Mouse (Mus musculus): ENCODE data around the gene Kdm4b. TPM values are rescaled to one million over a fixed set of nuclear protein-coding genes. Genes with fewer than 3 reads are reported as not detected.

Gene Kdm4b
- total RNA-seq, 1 experiment from 2014 or later: 27.2 TPM

- ATAC-seq (ENCODE audit: extremely low read depth, insufficient number of reproducible peaks, low FRiP score, poor library complexity, severe bottlenecking): no peak
These were observed 31.6 kb upstream of the Kdm4b start for GRCm38 (mm10) chr17:56294241-56294640.

GRCm38 (mm10) chr17:56296201-56296600 lies 29.7 kb upstream of the Kdm4b start:
- no peak for ATAC-seq (ENCODE audit: extremely low read depth, insufficient number of reproducible peaks, low FRiP score, poor library complexity, severe bottlenecking)

GRCm38 (mm10) chr17:56298238-56298637 lies 27.6 kb upstream of the Kdm4b start:
- ATAC-seq (ENCODE audit: extremely low read depth, insufficient number of reproducible peaks, low FRiP score, poor library complexity, severe bottlenecking): no peak

- ATAC-seq (ENCODE audit: extremely low read depth, insufficient number of reproducible peaks, low FRiP score, poor library complexity, severe bottlenecking): no peak
These were observed 25.7 kb upstream of the Kdm4b start, which contains the start of gene Arrdc5 for GRCm38 (mm10) chr17:56300186-56300585. TSS of gene Arrdc5 (minus strand) at chr17:56300286.

- no peak for ATAC-seq (ENCODE audit: extremely low read depth, insufficient number of reproducible peaks, low FRiP score, poor library complexity, severe bottlenecking)
These were observed 23.4 kb upstream of the Kdm4b start for GRCm38 (mm10) chr17:56302363-56302996.

- ATAC-seq (ENCODE audit: extremely low read depth, insufficient number of reproducible peaks, low FRiP score, poor library complexity, severe bottlenecking): no peak
These were observed 22.6 kb upstream of the Kdm4b start, which contains the start of gene Uhrf1 for GRCm38 (mm10) chr17:56303160-56303846. TSS of gene Uhrf1 (plus strand) at chr17:56303321.

GRCm38 (mm10) chr17:56303847-56304586 lies 21.8 kb upstream of the Kdm4b start:
- ATAC-seq (ENCODE audit: extremely low read depth, insufficient number of reproducible peaks, low FRiP score, poor library complexity, severe bottlenecking): peak; percentile 96

- no peak for ATAC-seq (ENCODE audit: extremely low read depth, insufficient number of reproducible peaks, low FRiP score, poor library complexity, severe bottlenecking)
These were observed 21.1 kb upstream of the Kdm4b start for GRCm38 (mm10) chr17:56304718-56305117.

GRCm38 (mm10) chr17:56305156-56305555 lies 20.7 kb upstream of the Kdm4b start:
- no peak for ATAC-seq (ENCODE audit: extremely low read depth, insufficient number of reproducible peaks, low FRiP score, poor library complexity, severe bottlenecking)

GRCm38 (mm10) chr17:56305826-56306225 lies 20.0 kb upstream of the Kdm4b start:
- no peak for ATAC-seq (ENCODE audit: extremely low read depth, insufficient number of reproducible peaks, low FRiP score, poor library complexity, severe bottlenecking)

GRCm38 (mm10) chr17:56308088-56308487 lies 17.8 kb upstream of the Kdm4b start:
- no peak for ATAC-seq (ENCODE audit: extremely low read depth, insufficient number of reproducible peaks, low FRiP score, poor library complexity, severe bottlenecking)

GRCm38 (mm10) chr17:56309191-56309945 lies 16.5 kb upstream of the Kdm4b start:
- no peak for ATAC-seq (ENCODE audit: extremely low read depth, insufficient number of reproducible peaks, low FRiP score, poor library complexity, severe bottlenecking)

- ATAC-seq (ENCODE audit: extremely low read depth, insufficient number of reproducible peaks, low FRiP score, poor library complexity, severe bottlenecking): no peak
These were observed 1.4 kb upstream of the Kdm4b start for GRCm38 (mm10) chr17:56324419-56324818.

GRCm38 (mm10) chr17:56326153-56327147 lies 588 bp downstream of the Kdm4b start:
- no peak for ATAC-seq (ENCODE audit: extremely low read depth, insufficient number of reproducible peaks, low FRiP score, poor library complexity, severe bottlenecking)

GRCm38 (mm10) chr17:56329267-56329666 lies 3.4 kb downstream of the Kdm4b start:
- no peak for ATAC-seq (ENCODE audit: extremely low read depth, insufficient number of reproducible peaks, low FRiP score, poor library complexity, severe bottlenecking)

GRCm38 (mm10) chr17:56330345-56330744 lies 4.5 kb downstream of the Kdm4b start:
- ATAC-seq (ENCODE audit: extremely low read depth, insufficient number of reproducible peaks, low FRiP score, poor library complexity, severe bottlenecking): no peak

- ATAC-seq (ENCODE audit: extremely low read depth, insufficient number of reproducible peaks, low FRiP score, poor library complexity, severe bottlenecking): no peak
These were observed 5.4 kb downstream of the Kdm4b start for GRCm38 (mm10) chr17:56331256-56331655.

- no peak for ATAC-seq (ENCODE audit: extremely low read depth, insufficient number of reproducible peaks, low FRiP score, poor library complexity, severe bottlenecking)
These were observed 7.1 kb downstream of the Kdm4b start for GRCm38 (mm10) chr17:56332987-56333386.

Measured in neutrophil, adult 5-6 weeks (primary cell).